Mouse (Mus musculus): Measurements from ENCODE around the gene Strbp. TPM values are rescaled to one million over a fixed set of nuclear protein-coding genes. Genes with fewer than 3 reads are reported as not detected.

Strbp gene
- polyA plus RNA-seq, 1 experiment from 2014 or later, result 142 TPM

GRCm38 (mm10) chr2:37565579-37565978, 138.1 kb downstream of the Strbp start:
- Histone ChIP-seq H3K36me3 (ENCODE audit: control insufficient read depth, insufficient read depth, low read length) (peaks cover 56% of the 10 kb centered on the region), H3K9ac (replicated peaks; ENCODE audit: low read depth, low read length) (no peak overlapping the region), H3K27ac (ENCODE audit: low read depth, low read length) (no peak overlapping the region), H3K4me3 (ENCODE audit: low read depth, low read length) (no peak overlapping the region), H3K9me3 (ENCODE audit: control insufficient read depth, low read length) (no peaks in the 10 kb centered on the region), H3K4me1 (ENCODE audit: control insufficient read depth, insufficient read depth, low read length) (no peaks in the 10 kb centered on the region), H3K4me2 (ENCODE audit: low read depth, low read length) (no peak overlapping the region), H3K27me3 (ENCODE audit: control insufficient read depth, insufficient read depth, low read length) (no peaks in the 10 kb centered on the region)
- no peak for ATAC-seq (ENCODE audit: low read depth)
- 71% methylated on average over 2 of the region's 2 CpGs for WGBS

- H3K4me3 ChIP-seq (ENCODE audit: low read depth, low read length), result no peak overlapping the region
- ATAC-seq (ENCODE audit: low read depth), result no peak
- no peak overlapping the region for H3K9ac ChIP-seq (replicated peaks; ENCODE audit: low read depth, low read length)
- H3K27ac ChIP-seq (ENCODE audit: low read depth, low read length), result no peak overlapping the region
- H3K9me3 ChIP-seq (ENCODE audit: control insufficient read depth, low read length), result no peaks in the 10 kb centered on the region
- peaks cover 69% of the 10 kb centered on the region for H3K36me3 ChIP-seq (ENCODE audit: control insufficient read depth, insufficient read depth, low read length)
- H3K4me1 ChIP-seq (ENCODE audit: control insufficient read depth, insufficient read depth, low read length), result no peaks in the 10 kb centered on the region
- no peaks in the 10 kb centered on the region for H3K27me3 ChIP-seq (ENCODE audit: control insufficient read depth, insufficient read depth, low read length)
- no peak overlapping the region for H3K4me2 ChIP-seq (ENCODE audit: low read depth, low read length)
- WGBS, result 70% methylated on average over 2 of the region's 2 CpGs
Measured at GRCm38 (mm10) chr2:37556366-37556765, 147.3 kb downstream of the Strbp start.

GRCm38 (mm10) chr2:37549346-37550012, 154.2 kb downstream of the Strbp start:
- Histone ChIP-seq H3K27me3 (ENCODE audit: control insufficient read depth, insufficient read depth, low read length) (no peaks in the 10 kb centered on the region), H3K4me3 (ENCODE audit: low read depth, low read length) (no peak overlapping the region), H3K9me3 (ENCODE audit: control insufficient read depth, low read length) (no peaks in the 10 kb centered on the region), H3K36me3 (ENCODE audit: control insufficient read depth, insufficient read depth, low read length) (peaks cover 26% of the 10 kb centered on the region), H3K4me1 (ENCODE audit: control insufficient read depth, insufficient read depth, low read length) (no peaks in the 10 kb centered on the region), H3K27ac (ENCODE audit: low read depth, low read length) (no peak overlapping the region), H3K4me2 (ENCODE audit: low read depth, low read length) (no peak overlapping the region), H3K9ac (replicated peaks; ENCODE audit: low read depth, low read length) (no peak overlapping the region)
- no peak for ATAC-seq (ENCODE audit: low read depth)
- 88% methylated on average over 1 of the region's 1 CpGs for WGBS

- no peaks in the 10 kb centered on the region for H3K9me3 ChIP-seq (ENCODE audit: control insufficient read depth, low read length)
- H3K27me3 ChIP-seq (ENCODE audit: control insufficient read depth, insufficient read depth, low read length), result no peaks in the 10 kb centered on the region
- no peak overlapping the region for H3K4me3 ChIP-seq (ENCODE audit: low read depth, low read length)
- H3K36me3 ChIP-seq (ENCODE audit: control insufficient read depth, insufficient read depth, low read length), result peaks cover 15% of the 10 kb centered on the region; the same call in 1 of the 2 replicates
- no peaks in the 10 kb centered on the region for H3K4me1 ChIP-seq (ENCODE audit: control insufficient read depth, insufficient read depth, low read length)
- ATAC-seq (ENCODE audit: low read depth), result no peak
- H3K4me2 ChIP-seq (ENCODE audit: low read depth, low read length), result no peak overlapping the region
- no peak overlapping the region for H3K9ac ChIP-seq (replicated peaks; ENCODE audit: low read depth, low read length)
- H3K27ac ChIP-seq (ENCODE audit: low read depth, low read length), result no peak overlapping the region
- 85% methylated on average over 3 of the region's 3 CpGs for WGBS
Measured at GRCm38 (mm10) chr2:37531639-37532038, 172.0 kb downstream of the Strbp start.

- Histone ChIP-seq H3K27ac (ENCODE audit: low read depth, low read length) (no peak overlapping the region), H3K9me3 (ENCODE audit: control insufficient read depth, low read length) (no peaks in the 10 kb centered on the region), H3K4me3 (ENCODE audit: low read depth, low read length) (no peak overlapping the region), H3K36me3 (ENCODE audit: control insufficient read depth, insufficient read depth, low read length) (peaks cover 15% of the 10 kb centered on the region; the same call in 1 of the 2 replicates), H3K9ac (replicated peaks; ENCODE audit: low read depth, low read length) (no peak overlapping the region), H3K27me3 (ENCODE audit: control insufficient read depth, insufficient read depth, low read length) (no peaks in the 10 kb centered on the region), H3K4me1 (ENCODE audit: control insufficient read depth, insufficient read depth, low read length) (no peaks in the 10 kb centered on the region), H3K4me2 (ENCODE audit: low read depth, low read length) (no peak overlapping the region)
- WGBS, result 87% methylated on average over 1 of the region's 1 CpGs
- no peak for ATAC-seq (ENCODE audit: low read depth)
Measured at GRCm38 (mm10) chr2:37530766-37531165, 172.9 kb downstream of the Strbp start.

- Histone ChIP-seq H3K9me3 (ENCODE audit: control insufficient read depth, low read length) (no peaks in the 10 kb centered on the region), H3K9ac (replicated peaks; ENCODE audit: low read depth, low read length) (no peak overlapping the region), H3K4me3 (ENCODE audit: low read depth, low read length) (no peak overlapping the region), H3K4me2 (ENCODE audit: low read depth, low read length) (no peak overlapping the region), H3K36me3 (ENCODE audit: control insufficient read depth, insufficient read depth, low read length) (peaks cover 12% of the 10 kb centered on the region; the same call in 1 of the 2 replicates), H3K27ac (ENCODE audit: low read depth, low read length) (no peak overlapping the region), H3K4me1 (ENCODE audit: control insufficient read depth, insufficient read depth, low read length) (no peaks in the 10 kb centered on the region), H3K27me3 (ENCODE audit: control insufficient read depth, insufficient read depth, low read length) (no peaks in the 10 kb centered on the region)
- WGBS, result 98% methylated on average over 2 of the region's 2 CpGs
- ATAC-seq (ENCODE audit: low read depth), result no peak
Measured at GRCm38 (mm10) chr2:37529397-37529796, 174.3 kb downstream of the Strbp start.

GRCm38 (mm10) chr2:37527587-37527986, 176.1 kb downstream of the Strbp start:
- Histone ChIP-seq H3K4me3 (ENCODE audit: low read depth, low read length) (no peak overlapping the region), H3K4me1 (ENCODE audit: control insufficient read depth, insufficient read depth, low read length) (no peaks in the 10 kb centered on the region; the same call in 1 of the 2 replicates), H3K36me3 (ENCODE audit: control insufficient read depth, insufficient read depth, low read length) (no peaks in the 10 kb centered on the region), H3K27me3 (ENCODE audit: control insufficient read depth, insufficient read depth, low read length) (no peaks in the 10 kb centered on the region), H3K9ac (replicated peaks; ENCODE audit: low read depth, low read length) (no peak overlapping the region), H3K27ac (ENCODE audit: low read depth, low read length) (no peak overlapping the region), H3K4me2 (ENCODE audit: low read depth, low read length) (no peak overlapping the region), H3K9me3 (ENCODE audit: control insufficient read depth, low read length) (no peaks in the 10 kb centered on the region)
- ATAC-seq (ENCODE audit: low read depth), result no peak

GRCm38 (mm10) chr2:37519286-37519640, 184.4 kb downstream of the Strbp start:
- Histone ChIP-seq H3K36me3 (ENCODE audit: control insufficient read depth, insufficient read depth, low read length) (no peaks in the 10 kb centered on the region), H3K4me3 (ENCODE audit: low read depth, low read length) (peak overlapping the region; percentile 32; the same call in 1 of the 2 replicates)

GRCm38 (mm10) chr2:37518561-37519285, 184.9 kb downstream of the Strbp start:
- H3K9ac ChIP-seq (replicated peaks; ENCODE audit: low read depth, low read length), result no peak overlapping the region
- 74% methylated on average over 4 of the region's 4 CpGs for WGBS
- no peak for ATAC-seq (ENCODE audit: low read depth)
- no peaks in the 10 kb centered on the region for H3K9me3 ChIP-seq (ENCODE audit: control insufficient read depth, low read length)
- H3K4me3 ChIP-seq (ENCODE audit: low read depth, low read length), result peak overlapping the region; percentile 32
- peaks cover 18% of the 10 kb centered on the region for H3K4me1 ChIP-seq (ENCODE audit: control insufficient read depth, insufficient read depth, low read length)
- no peaks in the 10 kb centered on the region for H3K27me3 ChIP-seq (ENCODE audit: control insufficient read depth, insufficient read depth, low read length)
- no peak overlapping the region; the same call in 1 of the 2 replicates for H3K27ac ChIP-seq (ENCODE audit: low read depth, low read length)
- no peaks in the 10 kb centered on the region for H3K36me3 ChIP-seq (ENCODE audit: control insufficient read depth, insufficient read depth, low read length)
- peak overlapping the region; percentile 59 for H3K4me2 ChIP-seq (ENCODE audit: low read depth, low read length)

More at GRCm38 (mm10) chr2:37519286-37519640, 184.4 kb downstream of the Strbp start:
- Histone ChIP-seq H3K27ac (ENCODE audit: low read depth, low read length) (no peak overlapping the region), H3K4me2 (ENCODE audit: low read depth, low read length) (peak overlapping the region; percentile 59), H3K4me1 (ENCODE audit: control insufficient read depth, insufficient read depth, low read length) (peaks cover 18% of the 10 kb centered on the region), H3K9ac (replicated peaks; ENCODE audit: low read depth, low read length) (no peak overlapping the region), H3K9me3 (ENCODE audit: control insufficient read depth, low read length) (no peaks in the 10 kb centered on the region), H3K27me3 (ENCODE audit: control insufficient read depth, insufficient read depth, low read length) (no peaks in the 10 kb centered on the region)
- ATAC-seq (ENCODE audit: low read depth), result no peak
- WGBS, result 93% methylated on average over 1 of the region's 1 CpGs

Measured in neural tube, embryonic 14.5 days (tissue).